Mouse (Mus musculus) c-Kit-positive CD71-positive TER-119-positive erythroid progenitor cells, embryonic 14.5 days (primary cell): ENCODE results near the gene Gm4881.

Experiments
- DNase-seq: peaks from one replicate; pipeline ENCODE4 v3.0.0-alpha.2; 2013; ENCODE audit warnings: low spot score

Gene Gm4881

GRCm38 (mm10) chr7:24953966-24954365 is 9.7 kb upstream of the Gm4881 start:
- no peak for DNase-seq

GRCm38 (mm10) chr7:24949958-24950623 is 5.8 kb upstream of the Gm4881 start:
- peak; percentile 47 for DNase-seq

- DNase-seq = no peak
Measured at GRCm38 (mm10) chr7:24948774-24949173, 4.5 kb upstream of the Gm4881 start.

- no peak for DNase-seq
Measured at GRCm38 (mm10) chr7:24947316-24948048, 3.2 kb upstream of the Gm4881 start.

- DNase-seq = no peak
Measured at GRCm38 (mm10) chr7:24943641-24944040, 653 bp downstream of the Gm4881 start.

- no peak for DNase-seq
Measured at GRCm38 (mm10) chr7:24931651-24932050, 12.6 kb downstream of the Gm4881 start.

- DNase-seq = no peak
Measured at GRCm38 (mm10) chr7:24930475-24930874, 13.8 kb downstream of the Gm4881 start.

GRCm38 (mm10) chr7:24919728-24920127 is 24.6 kb downstream of the Gm4881 start:
- DNase-seq = no peak

- no peak for DNase-seq
Measured at GRCm38 (mm10) chr7:24918763-24919323, 25.5 kb downstream of the Gm4881 start.

GRCm38 (mm10) chr7:24912480-24912879 is 31.8 kb downstream of the Gm4881 start:
- DNase-seq = no peak

- no peak for DNase-seq
Measured at GRCm38 (mm10) chr7:24907211-24907748, 37.0 kb downstream of the Gm4881 start.

- DNase-seq = no peak
Measured at GRCm38 (mm10) chr7:24906551-24906950, 37.7 kb downstream of the Gm4881 start.

- DNase-seq = peak; percentile 80
Measured at GRCm38 (mm10) chr7:24904936-24905335, 39.4 kb downstream of the Gm4881 start.

- DNase-seq = peak; percentile 96
Measured at GRCm38 (mm10) chr7:24904070-24904483, 40.2 kb downstream of the Gm4881 start.

- DNase-seq = peak; percentile 40
Measured at GRCm38 (mm10) chr7:24903444-24903825, 40.9 kb downstream of the Gm4881 start.

GRCm38 (mm10) chr7:24902630-24903443 is 41.5 kb downstream of the Gm4881 start, which contains the start of gene Arhgef1:
Gene Arhgef1, plus strand, starts transcription at chr7:24902912.
- peak; percentile 72 for DNase-seq

- DNase-seq = peak; percentile 35
Measured at GRCm38 (mm10) chr7:24902264-24902629, 42.0 kb downstream of the Gm4881 start.

GRCm38 (mm10) chr7:24901842-24902241 is 42.5 kb downstream of the Gm4881 start:
- no peak for DNase-seq

- DNase-seq = no peak
Measured at GRCm38 (mm10) chr7:24901114-24901513, 43.2 kb downstream of the Gm4881 start.

GRCm38 (mm10) chr7:24897959-24898358 is 46.3 kb downstream of the Gm4881 start:
- no peak for DNase-seq

- no peak for DNase-seq
Measured at GRCm38 (mm10) chr7:24897224-24897623, 47.1 kb downstream of the Gm4881 start, which contains the start of gene Cd79a. Gene Cd79a, plus strand, starts transcription at chr7:24897381.

- no peak for DNase-seq
Measured at GRCm38 (mm10) chr7:24896269-24896668, 48.0 kb downstream of the Gm4881 start.
